Mouse (Mus musculus) ovary, postnatal 36 days (tissue): ENCODE data around the gene Gm8229.
"Not testable (repeated sequence)": the region's sequence is repeated elsewhere in the genome, so short reads cannot be mapped to it uniquely, and the experiment has no call there.

Experiments
- DNase-seq: peaks from one replicate; pipeline ENCODE4 v3.0.0; 2022; ENCODE audit warnings: low spot score, mixed read lengths

Gene Gm8229

DNA sequence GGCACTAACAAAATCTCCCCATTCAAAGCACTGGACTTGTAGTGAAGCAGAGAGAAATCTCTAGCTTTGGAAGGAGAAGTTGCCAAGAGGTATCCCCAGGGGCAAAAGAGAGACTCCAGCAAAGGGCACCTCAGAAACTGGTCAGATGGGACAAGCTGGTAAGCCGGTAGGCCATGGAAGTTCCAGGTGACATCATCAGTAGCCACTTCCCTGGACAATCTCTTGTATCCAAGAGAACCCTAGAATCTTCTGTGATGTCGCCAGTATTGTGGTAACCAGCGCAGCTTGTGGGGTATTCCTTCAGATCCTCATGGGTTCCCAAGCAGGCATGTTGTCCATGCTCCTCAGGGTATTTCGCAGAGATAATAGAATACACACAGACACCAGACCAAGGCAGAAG is at the start of gene Gm8229:
Gene Gm8229, plus strand, starts transcription at position 301 of the 400 bp plus-strand sequence.
- not testable (repeated sequence) for DNase-seq

DNA sequence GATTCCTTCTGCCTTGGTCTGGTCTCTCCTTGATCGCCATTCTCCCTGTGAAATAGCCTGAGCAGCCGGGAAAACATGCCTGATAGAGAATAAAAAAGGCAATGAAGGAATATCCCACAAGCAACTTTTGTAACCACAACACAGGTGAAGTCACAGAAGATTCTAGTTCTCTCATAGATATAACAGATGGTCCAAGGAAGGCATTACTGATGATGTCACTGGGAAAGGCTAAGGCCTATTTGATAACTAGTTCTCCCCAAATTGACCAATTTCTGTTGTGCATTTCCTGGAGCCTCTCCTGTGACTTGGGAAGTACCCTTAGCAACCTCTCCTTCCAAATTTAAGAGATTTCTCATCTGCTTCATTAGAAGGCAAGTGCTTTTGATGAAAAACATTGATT is 26.7 kb upstream of the Gm8229 start, which contains the start of gene Gm5930:
Gene Gm5930, minus strand, starts transcription at position 101 of the 400 bp plus-strand sequence.
- DNase-seq = not testable (repeated sequence)

DNA sequence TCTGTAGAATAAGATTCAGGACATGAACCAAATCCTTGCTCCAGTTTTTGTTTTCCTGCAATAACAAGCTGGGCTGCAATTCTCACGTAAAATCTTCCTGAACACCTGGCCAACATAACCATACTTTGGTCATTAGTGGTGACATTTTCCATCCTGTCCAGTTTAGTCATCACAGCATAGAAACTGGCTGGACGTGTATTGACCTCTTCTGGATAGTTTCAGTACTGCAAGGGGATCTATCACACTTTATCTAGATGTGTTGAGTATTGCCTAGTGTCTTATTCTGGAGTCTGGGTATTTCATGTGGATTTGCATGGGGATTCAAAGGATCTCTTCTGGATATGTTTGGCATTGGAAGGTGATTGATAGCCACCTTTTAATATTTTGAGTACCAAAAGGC is 3.7 kb upstream of the Gm8229 start:
- not testable (repeated sequence) for DNase-seq

DNA sequence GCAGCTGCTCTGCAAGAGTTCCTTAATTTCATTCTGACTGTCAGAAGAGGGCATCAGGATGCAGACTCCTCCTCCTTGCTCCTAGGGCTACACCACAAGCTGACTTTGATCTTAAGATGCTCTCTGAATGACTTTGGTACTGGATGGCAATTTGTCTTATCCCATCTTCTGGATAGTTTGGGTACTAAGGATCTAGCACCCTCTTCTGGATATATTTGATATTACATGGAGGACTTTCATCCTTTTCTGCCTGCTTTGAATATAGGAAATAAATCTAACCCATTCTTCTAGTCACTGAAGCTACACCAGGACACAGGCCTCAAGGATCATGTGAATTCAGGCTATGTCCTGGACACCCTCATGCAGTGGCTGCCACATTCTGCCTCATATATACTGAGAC is 2.9 kb upstream of the Gm8229 start:
- DNase-seq = not testable (repeated sequence)

DNA sequence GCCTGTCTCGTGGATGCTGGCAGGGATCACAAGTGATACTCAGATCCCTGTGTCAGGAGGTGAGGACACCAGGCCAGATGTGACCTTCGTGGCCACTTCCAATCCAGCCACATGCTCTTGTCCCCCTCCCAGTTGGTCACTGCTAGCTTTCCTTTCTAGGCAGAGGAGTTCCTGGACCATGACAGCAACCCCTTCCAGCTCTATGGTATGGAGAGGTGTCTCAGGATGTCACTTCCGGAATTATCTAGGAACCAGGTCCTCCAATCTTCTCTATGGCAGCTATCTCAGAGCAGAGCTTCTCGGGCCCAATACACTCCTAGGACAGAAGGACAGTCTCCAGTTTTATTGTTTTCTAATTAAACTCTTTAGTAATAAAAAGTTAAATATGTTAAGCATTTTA is 19.1 kb downstream of the Gm8229 start:
- DNase-seq = not testable (repeated sequence)

DNA sequence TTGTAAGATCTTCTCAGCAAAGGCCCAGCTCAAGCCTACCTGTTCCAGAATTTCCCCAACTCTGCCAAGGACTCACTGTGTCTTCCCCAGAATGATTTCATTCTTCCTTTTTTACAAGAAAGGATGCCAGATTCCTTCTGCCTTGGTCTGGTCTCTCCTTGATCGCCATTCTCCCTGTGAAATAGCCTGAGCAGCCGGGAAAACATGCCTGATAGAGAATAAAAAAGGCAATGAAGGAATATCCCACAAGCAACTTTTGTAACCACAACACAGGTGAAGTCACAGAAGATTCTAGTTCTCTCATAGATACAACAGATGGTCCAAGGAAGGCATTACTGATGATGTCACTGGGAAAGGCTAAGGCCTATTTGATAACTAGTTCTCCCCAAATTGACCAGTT is 45.4 kb downstream of the Gm8229 start, which contains the start of gene Gm3371:
Gene Gm3371, minus strand, starts transcription at position 101 of the 400 bp plus-strand sequence.
- not testable (repeated sequence) for DNase-seq
